Mouse (Mus musculus): ENCODE results near the gene Zfp324. TPM values are rescaled to one million over a fixed set of nuclear protein-coding genes. Genes with fewer than 3 reads are reported as not detected.
"Not testable (repeated sequence)": the region's sequence is repeated elsewhere in the genome, so short reads cannot be mapped to it uniquely, and the experiment has no call there.

Gene Zfp324
- polyA plus RNA-seq (2011; ENCODE audit: insufficient read depth, insufficient read length, low read depth, missing spikeins): 1.5 and 2.3 TPM in 2 replicates

GRCm38 (mm10) chr7:12965678-12966091, at the start of gene Zfp324:
Zfp324 (plus strand) TSS chr7:12965838.
- peak within 1 kb of the TSS; percentile 20 for H3K27ac ChIP-seq (ENCODE audit: insufficient read depth, low read length)
- H3K9me3 ChIP-seq (replicated peaks; ENCODE audit: control insufficient read depth, insufficient read depth, low read length, poor library complexity, severe bottlenecking): no peaks in the 10 kb centered on the region
- TF ChIP-seq CTCF (IDR thresholded peaks at IDR 0.05; ENCODE audit: low read depth, low read length) (no peak), POLR2A (IDR thresholded peaks at IDR 0.05; ENCODE audit: insufficient read depth, low read length) (no peak), EP300 (IDR thresholded peaks at IDR 0.05; ENCODE audit: insufficient read depth, low read depth, low read length) (0 out of 2 replicates have a peak, but pooled peaks have one; percentile 9)
- no peaks in the 10 kb centered on the region for H3K4me1 ChIP-seq (ENCODE audit: control insufficient read depth, insufficient read depth, low read length)
- H3K36me3 ChIP-seq (ENCODE audit: control insufficient read depth, insufficient read depth, low read length, poor library complexity, severe bottlenecking): no peaks in the 10 kb centered on the region
- peak within 1 kb of the TSS; percentile 67 for H3K9ac ChIP-seq (ENCODE audit: low read depth, poor library complexity, severe bottlenecking)
- H3K4me3 ChIP-seq (ENCODE audit: low read depth, low read length): peak within 1 kb of the TSS; percentile 75
- H3K27me3 ChIP-seq (ENCODE audit: control insufficient read depth, insufficient read depth, low read length, poor library complexity, severe bottlenecking): no peaks in the 10 kb centered on the region

GRCm38 (mm10) chr7:12920495-12920894, 45.1 kb upstream of the Zfp324 start:
- H3K4me3 ChIP-seq (ENCODE audit: low read depth, low read length); H3K4me1 ChIP-seq (ENCODE audit: control insufficient read depth, insufficient read depth, low read length); H3K9me3 ChIP-seq (replicated peaks; ENCODE audit: control insufficient read depth, insufficient read depth, low read length, poor library complexity, severe bottlenecking); H3K27me3 ChIP-seq (ENCODE audit: control insufficient read depth, insufficient read depth, low read length, poor library complexity, severe bottlenecking); H3K27ac ChIP-seq (ENCODE audit: insufficient read depth, low read length): not testable (repeated sequence)
- Histone ChIP-seq H3K36me3 (ENCODE audit: control insufficient read depth, insufficient read depth, low read length, poor library complexity, severe bottlenecking) (peaks cover 29% of the 10 kb centered on the region), H3K9ac (ENCODE audit: low read depth, poor library complexity, severe bottlenecking) (peak overlapping the region; percentile 39; the same call in 1 of the 2 replicates)

GRCm38 (mm10) chr7:12921318-12921704, 44.3 kb upstream of the Zfp324 start:
- Histone ChIP-seq H3K4me1 (ENCODE audit: control insufficient read depth, insufficient read depth, low read length) (no peaks in the 10 kb centered on the region), H3K36me3 (ENCODE audit: control insufficient read depth, insufficient read depth, low read length, poor library complexity, severe bottlenecking) (peaks cover 38% of the 10 kb centered on the region), H3K9ac (ENCODE audit: low read depth, poor library complexity, severe bottlenecking) (peak overlapping the region; percentile 95), H3K27ac (ENCODE audit: insufficient read depth, low read length) (peak overlapping the region; percentile 60), H3K4me3 (ENCODE audit: low read depth, low read length) (peak overlapping the region; percentile 82), H3K9me3 (replicated peaks; ENCODE audit: control insufficient read depth, insufficient read depth, low read length, poor library complexity, severe bottlenecking) (no peaks in the 10 kb centered on the region), H3K27me3 (ENCODE audit: control insufficient read depth, insufficient read depth, low read length, poor library complexity, severe bottlenecking) (no peaks in the 10 kb centered on the region)
- TF ChIP-seq CTCF (IDR thresholded peaks at IDR 0.05; ENCODE audit: low read depth, low read length) (no peak), POLR2A (IDR thresholded peaks at IDR 0.05; ENCODE audit: insufficient read depth, low read length) (no peak), EP300 (IDR thresholded peaks at IDR 0.05; ENCODE audit: insufficient read depth, low read depth, low read length) (no peak)

- Histone ChIP-seq H3K4me1 (ENCODE audit: control insufficient read depth, insufficient read depth, low read length) (no peaks in the 10 kb centered on the region), H3K4me3 (ENCODE audit: low read depth, low read length) (peak within 1 kb of the TSS; percentile 82), H3K9me3 (replicated peaks; ENCODE audit: control insufficient read depth, insufficient read depth, low read length, poor library complexity, severe bottlenecking) (no peaks in the 10 kb centered on the region), H3K36me3 (ENCODE audit: control insufficient read depth, insufficient read depth, low read length, poor library complexity, severe bottlenecking) (peaks cover 43% of the 10 kb centered on the region), H3K27ac (ENCODE audit: insufficient read depth, low read length) (peak within 1 kb of the TSS; percentile 64), H3K9ac (ENCODE audit: low read depth, poor library complexity, severe bottlenecking) (peak within 1 kb of the TSS; percentile 95), H3K27me3 (ENCODE audit: control insufficient read depth, insufficient read depth, low read length, poor library complexity, severe bottlenecking) (no peaks in the 10 kb centered on the region)
- TF ChIP-seq POLR2A (IDR thresholded peaks at IDR 0.05; ENCODE audit: insufficient read depth, low read length) (peak; percentile 31), EP300 (IDR thresholded peaks at IDR 0.05; ENCODE audit: insufficient read depth, low read depth, low read length) (no peak), CTCF (IDR thresholded peaks at IDR 0.05; ENCODE audit: low read depth, low read length) (peak; percentile 24)
Observed at GRCm38 (mm10) chr7:12921705-12922465, 43.8 kb upstream of the Zfp324 start, which contains the start of gene Rps5. Rps5 (plus strand) TSS chr7:12922290.

GRCm38 (mm10) chr7:12922729-12923128, 42.9 kb upstream of the Zfp324 start:
- H3K27me3 ChIP-seq (ENCODE audit: control insufficient read depth, insufficient read depth, low read length, poor library complexity, severe bottlenecking): no peaks in the 10 kb centered on the region
- peak overlapping the region; percentile 81 for H3K4me3 ChIP-seq (ENCODE audit: low read depth, low read length)
- TF ChIP-seq EP300 (IDR thresholded peaks at IDR 0.05; ENCODE audit: insufficient read depth, low read depth, low read length): no peak
- no peak for TF ChIP-seq CTCF (IDR thresholded peaks at IDR 0.05; ENCODE audit: low read depth, low read length)
- H3K9me3 ChIP-seq (replicated peaks; ENCODE audit: control insufficient read depth, insufficient read depth, low read length, poor library complexity, severe bottlenecking): no peaks in the 10 kb centered on the region
- peak overlapping the region; percentile 84 for H3K9ac ChIP-seq (ENCODE audit: low read depth, poor library complexity, severe bottlenecking)
- peak overlapping the region; percentile 64 for H3K27ac ChIP-seq (ENCODE audit: insufficient read depth, low read length)
- peaks cover 45% of the 10 kb centered on the region for H3K36me3 ChIP-seq (ENCODE audit: control insufficient read depth, insufficient read depth, low read length, poor library complexity, severe bottlenecking)
- no peaks in the 10 kb centered on the region for H3K4me1 ChIP-seq (ENCODE audit: control insufficient read depth, insufficient read depth, low read length)

- no peak overlapping the region for H3K9ac ChIP-seq (ENCODE audit: low read depth, poor library complexity, severe bottlenecking)
- H3K4me1 ChIP-seq (ENCODE audit: control insufficient read depth, insufficient read depth, low read length): peaks cover 2% of the 10 kb centered on the region
- H3K27me3 ChIP-seq (ENCODE audit: control insufficient read depth, insufficient read depth, low read length, poor library complexity, severe bottlenecking): no peaks in the 10 kb centered on the region
- H3K4me3 ChIP-seq (ENCODE audit: low read depth, low read length): no peak overlapping the region
- peak overlapping the region; percentile 33 for H3K27ac ChIP-seq (ENCODE audit: insufficient read depth, low read length)
- H3K36me3 ChIP-seq (ENCODE audit: control insufficient read depth, insufficient read depth, low read length, poor library complexity, severe bottlenecking): peaks cover 45% of the 10 kb centered on the region
- H3K9me3 ChIP-seq (replicated peaks; ENCODE audit: control insufficient read depth, insufficient read depth, low read length, poor library complexity, severe bottlenecking): no peaks in the 10 kb centered on the region
- TF ChIP-seq POLR2A (IDR thresholded peaks at IDR 0.05; ENCODE audit: insufficient read depth, low read length): no peak
- TF ChIP-seq EP300 (IDR thresholded peaks at IDR 0.05; ENCODE audit: insufficient read depth, low read depth, low read length): no peak
- TF ChIP-seq CTCF (IDR thresholded peaks at IDR 0.05; ENCODE audit: low read depth, low read length): no peak
Observed at GRCm38 (mm10) chr7:12926316-12926715, 39.3 kb upstream of the Zfp324 start.

Measured in ES-Bruce4 (cell line).